Mouse (Mus musculus) right cerebral cortex, postnatal 25 days (tissue): ENCODE measurements around the gene Syt14.

Source experiments
- DNase-seq: peaks from one replicate; pipeline ENCODE4 v3.0.0; 2022

Syt14 gene

GRCm38 (mm10) chr1:192986481-192986880 is 49.1 kb downstream of the Syt14 start:
- DNase-seq: no peak

- no peak for DNase-seq
Observed at GRCm38 (mm10) chr1:192984333-192984732, 51.2 kb downstream of the Syt14 start.

GRCm38 (mm10) chr1:192981658-192982057 is 53.9 kb downstream of the Syt14 start:
- no peak for DNase-seq

- DNase-seq: no peak
Observed at GRCm38 (mm10) chr1:192981120-192981519, 54.5 kb downstream of the Syt14 start.

- DNase-seq: no peak
Observed at GRCm38 (mm10) chr1:192962323-192962722, 73.3 kb downstream of the Syt14 start.

- DNase-seq: no peak
Observed at GRCm38 (mm10) chr1:192947839-192948173, 87.8 kb downstream of the Syt14 start.

GRCm38 (mm10) chr1:192947170-192947838 is 88.3 kb downstream of the Syt14 start:
- DNase-seq: no peak

- DNase-seq: no peak
Observed at GRCm38 (mm10) chr1:192939033-192939432, 96.5 kb downstream of the Syt14 start.

- DNase-seq: no peak
Observed at GRCm38 (mm10) chr1:192937956-192938355, 97.6 kb downstream of the Syt14 start.

GRCm38 (mm10) chr1:192931797-192932196 is 103.8 kb downstream of the Syt14 start:
- no peak for DNase-seq

- no peak for DNase-seq
Observed at GRCm38 (mm10) chr1:192912101-192912728, 123.4 kb downstream of the Syt14 start.

GRCm38 (mm10) chr1:192901516-192901915 is 134.1 kb downstream of the Syt14 start:
- no peak for DNase-seq

- DNase-seq: no peak
Observed at GRCm38 (mm10) chr1:192900913-192901312, 134.7 kb downstream of the Syt14 start.

GRCm38 (mm10) chr1:192898742-192899141 is 136.8 kb downstream of the Syt14 start:
- no peak for DNase-seq

GRCm38 (mm10) chr1:192897218-192897617 is 138.4 kb downstream of the Syt14 start:
- no peak for DNase-seq

- DNase-seq: no peak
Observed at GRCm38 (mm10) chr1:192896076-192896475, 139.5 kb downstream of the Syt14 start.

- no peak for DNase-seq
Observed at GRCm38 (mm10) chr1:192890716-192891115, 144.9 kb downstream of the Syt14 start.

GRCm38 (mm10) chr1:192882617-192883295 is 152.8 kb downstream of the Syt14 start:
- DNase-seq: no peak

- no peak for DNase-seq
Observed at GRCm38 (mm10) chr1:192880130-192880529, 155.4 kb downstream of the Syt14 start.

- DNase-seq: no peak
Observed at GRCm38 (mm10) chr1:192879086-192879580, 156.4 kb downstream of the Syt14 start.

GRCm38 (mm10) chr1:192872841-192873240 is 162.7 kb downstream of the Syt14 start:
- no peak for DNase-seq

GRCm38 (mm10) chr1:192869761-192870160 is 165.8 kb downstream of the Syt14 start:
- DNase-seq: no peak

- DNase-seq: no peak
Observed at GRCm38 (mm10) chr1:192864440-192864839, 171.1 kb downstream of the Syt14 start.
